Mouse (Mus musculus) liver, postnatal 0 days (tissue): Measurements from ENCODE around the gene Rbm44. TPM values are rescaled to one million over a fixed set of nuclear protein-coding genes. Genes with fewer than 3 reads are reported as not detected.

ENCODE experiments used
- ATAC-seq: fragments of 200-750 bp; cut with Nextera tagmentation; 2 replicates; pipeline ENCODE4 v1.8.0; 2017; ENCODE audit warnings: mild to moderate bottlenecking, moderate library complexity
- DNase-seq: peaks from one replicate; pipeline ENCODE4 v3.0.0-alpha.2; 2016
- H3K27ac ChIP-seq: fragments of 300-500 bp; sonication (generic); 2 replicates; pipeline ENCODE4 v1.5.1; 2014; ENCODE audit warnings: antibody characterized with exemption, moderate library complexity, mild to moderate bottlenecking, low read depth
- H3K27me3 ChIP-seq: fragments of 300-500 bp; sonication (generic); 2 replicates; pipeline ENCODE4 v1.6.1; 2014; ENCODE audit warnings: low read length, control low read depth, mixed read lengths; ENCODE audit not compliant: insufficient read depth
- H3K36me3 ChIP-seq: fragments of 300-500 bp; sonication (generic); replicated peaks from 2 replicates; pipeline ENCODE4 v1.6.1; 2014; ENCODE audit warnings: mild to moderate bottlenecking, control low read depth, low read length, moderate library complexity, mixed read lengths; ENCODE audit not compliant: insufficient read depth
- H3K4me1 ChIP-seq: fragments of 300-500 bp; sonication (generic); 2 replicates; pipeline ENCODE4 v1.6.1; 2014; ENCODE audit warnings: antibody characterized with exemption, mild to moderate bottlenecking, control low read depth; ENCODE audit not compliant: insufficient read depth
- H3K4me2 ChIP-seq: fragments of 300-500 bp; sonication (generic); 2 replicates; pipeline ENCODE4 v1.6.1; 2014; ENCODE audit warnings: low read depth, mild to moderate bottlenecking, low read length, moderate library complexity, mixed read lengths
- H3K4me3 ChIP-seq: fragments of 300-500 bp; sonication (generic); 2 replicates; pipeline ENCODE4 v1.5.1; 2014; ENCODE audit warnings: low read depth, low read length
- H3K9ac ChIP-seq: fragments of 300-500 bp; sonication (generic); replicated peaks from 2 replicates; pipeline ENCODE4 v1.6.1; 2014; ENCODE audit warnings: mild to moderate bottlenecking, moderate library complexity
- H3K9me3 ChIP-seq: fragments of 300-500 bp; sonication (generic); 2 replicates; pipeline ENCODE4 v1.6.1; 2016; ENCODE audit warnings: mild to moderate bottlenecking, control low read depth, low read length, mixed read lengths
- CTCF ChIP-seq: sonication (generic); IDR thresholded peaks from 2 replicates; pipeline ENCODE4 v1.5.1; 2016; ENCODE audit warnings: antibody characterized with exemption, low read depth
- EP300 ChIP-seq: IDR thresholded peaks from 2 replicates; pipeline ENCODE4 v1.6.1; 2016; ENCODE audit warnings: antibody characterized with exemption, low read depth, mild to moderate bottlenecking
- WGBS: fragments of 180-500 bp; shearing (Covaris S2); extraction: QIAGEN DNeasy Blood & Tissue Kit; methylation state at CpG from one replicate; pipeline ENCODE4 v1.1.7; 2014; ENCODE audit not compliant: insufficient replicate concordance; 5-methylcytosine and 5-hydroxymethylcytosine counted together
- polyA plus RNA-seq: library from polyadenylated mRNA; unstranded; fragments of >200 nt; fragmentation: Nextera tagmentation; extraction: Ambion mirVana; gene quantifications from 2 replicates; pipeline ENCODE4 v1.2.1, GENCODE M21; 2015

Rbm44 gene
- polyA plus RNA-seq, 1 experiment from 2014 or later = 0.87 TPM

- H3K9ac ChIP-seq = no peak overlapping the region
- ATAC-seq (no peak), DNase-seq (no peak)
- no peak overlapping the region for H3K27ac ChIP-seq
- H3K9me3 ChIP-seq = no peaks in the 10 kb centered on the region
- WGBS = 84% methylated on average over 10 of the region's 10 CpGs
- no peaks in the 10 kb centered on the region for H3K4me1 ChIP-seq
- no peaks in the 10 kb centered on the region for H3K27me3 ChIP-seq
- no peak overlapping the region for H3K4me2 ChIP-seq
- H3K4me3 ChIP-seq = no peak overlapping the region
- TF ChIP-seq EP300 = no peak
- TF ChIP-seq CTCF = no peak
- no peaks in the 10 kb centered on the region for H3K36me3 ChIP-seq
Observed at GRCm38 (mm10) chr1:91199793-91200192, 54.9 kb downstream of the Rbm44 start.

- Histone ChIP-seq H3K9ac (no peak overlapping the region), H3K9me3 (no peaks in the 10 kb centered on the region), H3K27ac (no peak overlapping the region), H3K4me3 (no peak overlapping the region), H3K36me3 (no peaks in the 10 kb centered on the region), H3K27me3 (no peaks in the 10 kb centered on the region), H3K4me2 (no peak overlapping the region), H3K4me1 (no peaks in the 10 kb centered on the region)
- DNase-seq (no peak), ATAC-seq (no peak)
- 61% methylated on average over 3 of the region's 3 CpGs for WGBS
- no peak for TF ChIP-seq EP300
- no peak for TF ChIP-seq CTCF
Observed at GRCm38 (mm10) chr1:91201122-91201521, 56.2 kb downstream of the Rbm44 start.

GRCm38 (mm10) chr1:91204221-91204765 lies 59.4 kb downstream of the Rbm44 start:
- Histone ChIP-seq H3K9me3 (no peaks in the 10 kb centered on the region), H3K27ac (no peak overlapping the region), H3K4me2 (no peak overlapping the region), H3K4me1 (peaks cover 6% of the 10 kb centered on the region; the same call in 1 of the 2 replicates), H3K4me3 (no peak overlapping the region), H3K27me3 (no peaks in the 10 kb centered on the region), H3K36me3 (no peaks in the 10 kb centered on the region), H3K9ac (no peak overlapping the region)
- DNase-seq (no peak), ATAC-seq (no peak)
- no peak for TF ChIP-seq CTCF
- no peak for TF ChIP-seq EP300
- 76% methylated on average over 5 of the region's 5 CpGs for WGBS

GRCm38 (mm10) chr1:91205651-91206050 lies 60.8 kb downstream of the Rbm44 start:
- Histone ChIP-seq H3K27me3 (no peaks in the 10 kb centered on the region), H3K9ac (no peak overlapping the region), H3K4me2 (no peak overlapping the region), H3K4me3 (no peak overlapping the region), H3K36me3 (no peaks in the 10 kb centered on the region), H3K9me3 (no peaks in the 10 kb centered on the region), H3K27ac (no peak overlapping the region), H3K4me1 (peaks cover 6% of the 10 kb centered on the region; the same call in 1 of the 2 replicates)
- WGBS = 79% methylated on average over 6 of the region's 6 CpGs
- no peak for TF ChIP-seq CTCF
- no peak for TF ChIP-seq EP300
- no peak for DNase-seq
- no peak for ATAC-seq

- no peak overlapping the region for H3K4me2 ChIP-seq
- H3K9me3 ChIP-seq = no peaks in the 10 kb centered on the region
- H3K27me3 ChIP-seq = no peaks in the 10 kb centered on the region
- no peak overlapping the region for H3K27ac ChIP-seq
- no peak overlapping the region for H3K4me3 ChIP-seq
- no peak for DNase-seq
- no peak for ATAC-seq
- peaks cover 6% of the 10 kb centered on the region; the same call in 1 of the 2 replicates for H3K4me1 ChIP-seq
- 78% methylated on average over 8 of the region's 8 CpGs for WGBS
- TF ChIP-seq CTCF = no peak
- no peak for TF ChIP-seq EP300
- H3K9ac ChIP-seq = no peak overlapping the region
- no peaks in the 10 kb centered on the region for H3K36me3 ChIP-seq
Observed at GRCm38 (mm10) chr1:91206336-91206735, 61.4 kb downstream of the Rbm44 start.

- WGBS = 68% methylated on average over 5 of the region's 5 CpGs
- DNase-seq = no peak
Observed at GRCm38 (mm10) chr1:91206873-91207272, 62.0 kb downstream of the Rbm44 start.

More at GRCm38 (mm10) chr1:91206873-91207272, 62.0 kb downstream of the Rbm44 start:
- Histone ChIP-seq H3K4me2 (no peak overlapping the region), H3K27ac (no peak overlapping the region), H3K4me1 (peaks cover 6% of the 10 kb centered on the region; the same call in 1 of the 2 replicates), H3K9me3 (no peaks in the 10 kb centered on the region), H3K9ac (no peak overlapping the region), H3K27me3 (no peaks in the 10 kb centered on the region), H3K36me3 (no peaks in the 10 kb centered on the region), H3K4me3 (no peak overlapping the region)
- no peak for TF ChIP-seq EP300
- TF ChIP-seq CTCF = no peak
- no peak for ATAC-seq
